ENCODE assay signal across 8 mouse cellular contexts in genomic region chr10:80145896-80146295, GRCm38 (mm10). TPM values are rescaled to one million over a fixed set of nuclear protein-coding genes. Genes with fewer than 3 reads are reported as not detected.
DNase-seq lines count a peak whose midpoint lies in the region; ATAC-seq lines count a peak whose summit lies in the region.

No protein-coding gene starts in this region.

- H3K4me3 ChIP-seq in heart, embryonic 10.5 days: peak overlapping the region; percentile 98
- H3K4me3 ChIP-seq in lung, embryonic 15.5 days: no peak overlapping the region

- 91% methylated on average over 6 of the region's 6 CpGs for WGBS in heart, embryonic 10.5 days
- 81% methylated on average over 6 of the region's 6 CpGs for WGBS in lung, embryonic 15.5 days

- H3K36me3 ChIP-seq in heart, embryonic 10.5 days: peaks cover 52% of the 10 kb centered on the region
- peaks cover 27% of the 10 kb centered on the region for H3K36me3 ChIP-seq in lung, embryonic 15.5 days

- H3K9ac ChIP-seq in lung, embryonic 15.5 days: no peak overlapping the region

- peaks cover 62% of the 10 kb centered on the region for H3K4me1 ChIP-seq in heart, embryonic 10.5 days
- peaks cover 53% of the 10 kb centered on the region for H3K4me1 ChIP-seq in lung, embryonic 15.5 days

- no peak for ATAC-seq in lung, embryonic 15.5 days (ENCODE audit: borderline replicate concordance, extremely low read depth, low FRiP score, low TSS enrichment)

- no peaks in the 10 kb centered on the region for H3K9me3 ChIP-seq in heart, embryonic 10.5 days
- no peaks in the 10 kb centered on the region for H3K9me3 ChIP-seq in lung, embryonic 15.5 days

- peak; percentile 34 for DNase-seq in layer of hippocampus, adult 9-11 months
- no peak for DNase-seq in layer of hippocampus, postnatal 25 days (ENCODE audit: extremely low spot score in 1 of 2, low spot score in 1 of 2)
- peak; percentile 54 to 69 for DNase-seq in cerebellum, postnatal 14 days
- DNase-seq in heart, embryonic 10.5 days (ENCODE audit: low spot score): no peak
- DNase-seq in kidney, adult 8-10 months: peak; percentile 80
- no peak for DNase-seq in yolk sac, embryonic 10.5 days (ENCODE audit: low spot score)
- DNase-seq in urinary bladder, postnatal 10 days (ENCODE audit: low spot score): no peak

- no peak overlapping the region for H3K4me2 ChIP-seq in lung, embryonic 15.5 days

- H3K27ac ChIP-seq in heart, embryonic 10.5 days: peak overlapping the region; percentile 99
- H3K27ac ChIP-seq in lung, embryonic 15.5 days: peak overlapping the region; percentile 99

- H3K27me3 ChIP-seq in heart, embryonic 10.5 days (ENCODE audit: insufficient read depth, poor library complexity, severe bottlenecking): no peaks in the 10 kb centered on the region
- H3K27me3 ChIP-seq in lung, embryonic 15.5 days: no peaks in the 10 kb centered on the region

RNA-seq across cellular contexts. Expression of gene Midn, which starts 2.2 kb away (rescaled TPM):
- 10 to 100 TPM; 61.4 to 82.4 TPM for total RNA-seq in layer of hippocampus, postnatal 25 days (2021)
- polyA plus RNA-seq in heart, embryonic 10.5 days (2016; fragmentation: Nextera tagmentation; extraction: Ambion mirVana): 16.1 and 24.4 TPM in 2 replicates
- 17.5 and 18.6 TPM in 2 replicates for polyA plus RNA-seq in lung, embryonic 15.5 days (2015; fragmentation: Nextera tagmentation; extraction: Ambion mirVana)

RNA-seq across cellular contexts. Expression of gene Cbarp, which starts 5.3 kb away (rescaled TPM):
- 100 to 1,000 TPM; 399 to 401 TPM for total RNA-seq in layer of hippocampus, postnatal 25 days (2021)
- 2.0 and 4.0 TPM in 2 replicates for polyA plus RNA-seq in heart, embryonic 10.5 days (2016; fragmentation: Nextera tagmentation; extraction: Ambion mirVana)
- polyA plus RNA-seq in lung, embryonic 15.5 days (2015; fragmentation: Nextera tagmentation; extraction: Ambion mirVana): 3.9 and 5.0 TPM in 2 replicates

RNA-seq across cellular contexts. Expression of gene Atp5d, which starts 7.5 kb away (rescaled TPM):
- total RNA-seq in layer of hippocampus, postnatal 25 days (2021): 100 to 1,000 TPM; 338 to 391 TPM
- polyA plus RNA-seq in heart, embryonic 10.5 days (2016; fragmentation: Nextera tagmentation; extraction: Ambion mirVana): 689 and 872 TPM in 2 replicates
- polyA plus RNA-seq in lung, embryonic 15.5 days (2015; fragmentation: Nextera tagmentation; extraction: Ambion mirVana): 521 and 541 TPM in 2 replicates

RNA-seq across cellular contexts. Expression of gene Cirbp, which starts 19.9 kb away (rescaled TPM):
- total RNA-seq in layer of hippocampus, postnatal 25 days (2021): 10 to 100 TPM; 69.5 to 97.5 TPM
- 85.7 and 98.0 TPM in 2 replicates for polyA plus RNA-seq in heart, embryonic 10.5 days (2016; fragmentation: Nextera tagmentation; extraction: Ambion mirVana)
- polyA plus RNA-seq in lung, embryonic 15.5 days (2015; fragmentation: Nextera tagmentation; extraction: Ambion mirVana): 94.6 and 95.1 TPM in 2 replicates

RNA-seq across cellular contexts. Expression of gene 1600002K03Rik, which starts 26.8 kb away (rescaled TPM):
- 1 to 10 TPM; 5.8 to 6.2 TPM for total RNA-seq in layer of hippocampus, postnatal 25 days (2021)
- polyA plus RNA-seq in heart, embryonic 10.5 days (2016; fragmentation: Nextera tagmentation; extraction: Ambion mirVana): 11.7 and 13.9 TPM in 2 replicates
- polyA plus RNA-seq in lung, embryonic 15.5 days (2015; fragmentation: Nextera tagmentation; extraction: Ambion mirVana): 11.6 and 14.7 TPM in 2 replicates

Comparison
In these comparisons a context has a peak if more than half of its experiments do, and no peak if none do; other contexts are left out.
1. DNase-seq: peak in layer of hippocampus, adult 9-11 months (single experiment), cerebellum, postnatal 14 days (2 of 2) and kidney, adult 8-10 months (2 of 2); none in layer of hippocampus, postnatal 25 days (0 of 2), heart, embryonic 10.5 days (single experiment), yolk sac, embryonic 10.5 days (single experiment) and urinary bladder, postnatal 10 days (single experiment).